Mouse (Mus musculus): ENCODE results near the gene Vps51.

The Vps51 gene

GRCm38 (mm10) chr19:6073889-6074288, 3.1 kb downstream of the Vps51 start:
- DNase-seq: no peak

DNA sequence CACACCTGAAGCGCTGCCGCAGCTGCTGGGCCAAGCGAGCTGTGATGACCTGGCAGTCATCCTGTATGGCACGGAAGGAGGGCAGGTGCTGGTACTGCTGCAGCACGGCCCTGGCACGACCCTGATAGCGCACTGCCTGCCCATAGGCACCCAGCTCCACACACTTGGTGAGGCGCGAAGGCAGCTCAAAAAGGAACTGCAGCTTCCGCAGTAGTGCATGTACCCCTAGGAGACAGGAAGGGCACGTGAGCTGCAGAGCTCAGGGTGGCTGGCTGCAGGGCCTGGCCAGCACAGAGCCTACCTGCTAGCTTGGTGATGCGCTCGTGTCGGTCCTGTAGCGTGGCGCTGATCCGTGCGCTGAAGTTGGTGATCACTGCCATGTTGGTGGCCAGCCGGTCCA, 5.8 kb downstream of the Vps51 start:
- DNase-seq: no peak

DNA sequence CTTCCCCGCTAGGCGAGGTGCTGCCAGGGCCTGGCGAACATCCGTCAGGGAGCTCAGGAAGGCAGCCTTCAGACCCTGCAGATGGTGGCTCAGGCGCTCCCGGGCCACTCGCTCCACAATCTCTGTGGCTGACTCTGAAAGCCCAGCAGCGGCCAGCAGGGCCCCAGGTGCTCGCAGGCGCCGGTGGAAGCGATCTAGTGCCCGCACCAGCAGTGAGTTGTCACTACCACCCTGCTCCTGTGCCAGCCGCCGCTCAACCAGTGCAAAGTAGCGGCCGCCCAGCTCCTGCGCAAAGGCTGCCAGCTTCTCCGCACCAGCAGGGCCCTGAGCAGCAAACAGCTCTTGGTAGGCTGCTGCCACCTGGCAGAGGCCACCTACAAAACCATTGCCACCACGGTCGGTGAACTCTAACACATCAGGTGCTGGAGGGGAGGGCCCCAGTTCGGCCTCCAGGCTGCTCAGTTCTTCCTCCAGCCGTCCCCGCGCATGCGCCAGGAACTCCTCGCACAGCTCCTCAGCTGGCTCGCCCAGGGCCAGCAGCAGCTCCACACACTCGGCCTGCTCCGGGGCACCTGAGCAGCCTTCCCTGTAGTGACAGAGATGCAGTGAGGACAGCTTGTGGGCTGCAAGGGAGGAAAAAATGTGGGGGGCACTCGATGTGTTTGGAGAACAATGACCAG, 6.3 kb downstream of the Vps51 start:
- no peak for DNase-seq

DNA sequence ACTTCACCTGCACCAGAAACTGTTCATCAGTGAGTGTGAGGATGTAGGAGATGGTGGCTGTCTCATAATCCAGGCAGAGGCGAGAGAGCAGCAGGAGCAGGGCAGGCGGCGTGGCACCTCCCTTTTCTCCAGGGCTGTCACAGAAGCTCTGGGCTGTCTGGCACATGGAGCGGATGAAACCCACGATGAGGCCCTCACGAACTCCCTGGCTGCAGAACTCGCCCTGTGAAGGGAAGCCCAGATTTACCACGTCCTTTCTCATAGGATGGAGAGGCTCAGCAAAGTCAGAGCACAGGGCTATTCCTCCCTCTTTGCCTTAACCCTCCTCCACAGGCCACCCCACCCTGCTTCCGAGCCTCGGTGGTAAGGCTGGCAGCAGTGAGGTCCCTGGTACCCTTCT, 7.2 kb downstream of the Vps51 start:
- DNase-seq: no peak

- DNase-seq: no peak
Observed at GRCm38 (mm10) chr19:6068951-6069350, 8.1 kb downstream of the Vps51 start.

- peak; percentile 78 for DNase-seq
Observed at GRCm38 (mm10) chr19:6067724-6068415, 9.2 kb downstream of the Vps51 start, which contains the start of gene Tm7sf2. Gene Tm7sf2, minus strand, starts transcription at chr19:6068373.

DNA sequence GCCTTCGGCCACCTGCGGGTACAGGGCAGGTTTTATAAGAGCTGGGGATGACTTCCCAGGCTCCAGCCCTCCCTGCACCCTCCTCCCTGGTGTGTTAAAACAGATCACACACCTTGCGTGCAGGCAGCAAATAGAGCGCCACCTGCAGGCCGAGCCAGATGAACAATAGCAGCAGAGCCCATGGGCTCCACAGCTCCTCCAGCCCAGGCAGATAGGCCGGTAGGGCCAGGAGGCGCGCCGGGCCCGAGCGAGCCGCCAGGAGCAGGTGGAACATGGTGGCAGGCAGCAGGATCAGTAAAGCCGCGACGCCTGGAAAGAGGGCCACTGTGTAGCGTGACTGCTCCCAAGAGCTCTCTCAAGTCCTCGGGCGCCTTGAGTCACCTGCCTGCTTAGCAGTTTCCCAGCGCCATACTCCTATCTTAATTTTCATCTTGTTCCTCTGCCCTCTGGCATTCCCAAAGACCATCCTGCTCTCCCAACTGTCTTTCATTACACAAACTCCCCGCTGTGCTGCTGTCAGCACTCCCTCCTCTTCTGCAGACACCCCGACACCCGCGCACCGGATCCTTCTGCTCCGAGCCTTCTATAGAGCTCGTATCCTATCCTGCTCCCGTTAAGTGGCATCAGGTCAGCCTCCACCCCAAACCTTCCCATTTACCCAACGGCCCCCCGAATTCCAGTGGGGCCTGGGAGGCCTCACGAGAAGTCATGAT, 9.9 kb downstream of the Vps51 start:
- DNase-seq: peak; percentile 87

DNA sequence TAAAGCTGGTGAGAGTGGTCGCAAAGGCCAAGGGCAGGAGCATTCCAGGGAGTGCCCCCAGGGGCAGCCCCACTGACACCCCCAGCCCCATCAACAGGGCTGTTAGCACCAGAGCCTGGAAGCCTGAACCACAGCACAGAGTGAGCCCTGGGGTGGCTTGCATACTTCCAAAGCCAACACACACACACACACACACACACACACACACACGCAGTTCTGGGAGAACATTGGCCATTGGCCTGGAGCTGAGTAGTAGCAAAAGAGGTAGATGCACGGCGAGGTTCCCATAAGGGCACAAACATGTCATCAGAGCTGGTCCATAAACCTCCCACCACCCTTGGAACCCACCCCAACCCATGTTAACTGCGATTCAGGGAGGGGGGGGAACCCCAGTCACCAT, 10.5 kb downstream of the Vps51 start:
- DNase-seq: no peak

GRCm38 (mm10) chr19:6063081-6063480, 13.9 kb downstream of the Vps51 start:
- no peak for DNase-seq

DNA sequence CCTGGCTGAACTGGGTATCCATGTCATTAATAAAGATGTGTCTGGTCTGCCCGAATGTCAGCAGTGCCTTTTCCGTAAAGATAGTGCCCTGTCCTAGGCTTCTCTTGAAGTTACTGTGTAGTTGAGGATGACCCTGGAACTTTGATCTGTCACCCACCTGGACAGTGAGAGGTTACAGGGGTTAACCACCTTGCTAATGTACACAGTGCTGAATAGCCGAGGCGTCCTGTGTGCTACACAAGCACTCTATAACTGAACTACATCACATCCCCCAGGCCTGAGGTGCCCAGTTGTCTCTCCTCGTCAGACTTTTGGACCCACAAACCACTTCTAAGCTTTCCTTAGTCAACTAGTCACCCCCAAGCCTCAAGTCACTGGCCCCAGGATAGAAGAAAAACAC, 14.6 kb downstream of the Vps51 start:
- no peak for DNase-seq

DNA sequence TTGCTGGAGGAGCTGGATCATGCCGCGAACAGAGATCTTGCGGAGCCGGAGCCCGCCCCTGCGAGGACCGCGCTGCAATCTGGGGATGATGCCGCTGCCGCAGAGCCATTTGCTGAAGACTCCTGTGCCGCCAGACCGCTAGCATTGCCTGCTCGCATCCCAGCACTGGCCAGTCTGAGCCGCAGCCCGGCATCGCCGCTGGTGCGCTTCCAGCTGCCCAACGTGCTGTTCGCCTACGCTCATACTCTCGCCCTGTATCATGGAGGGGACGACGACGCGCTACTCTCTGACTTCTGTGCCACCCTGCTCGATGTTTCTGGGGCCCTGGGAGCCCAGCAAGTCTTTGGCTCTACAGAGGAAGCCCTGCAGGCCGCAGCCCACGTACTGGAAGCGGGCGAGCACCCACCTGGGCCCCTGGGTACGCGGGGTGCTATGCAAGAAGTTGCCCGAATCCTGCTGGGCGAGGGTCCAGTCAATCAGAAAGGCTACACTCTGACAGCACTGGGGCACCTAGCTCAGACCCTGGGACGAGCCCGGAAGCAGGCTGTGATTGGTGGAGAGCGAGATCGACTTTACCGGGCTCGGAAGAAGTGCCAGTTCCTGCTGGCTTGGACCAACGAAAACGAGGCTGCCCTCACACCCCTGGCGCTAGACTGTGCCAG, 15.3 kb downstream of the Vps51 start:
- DNase-seq: no peak

DNA sequence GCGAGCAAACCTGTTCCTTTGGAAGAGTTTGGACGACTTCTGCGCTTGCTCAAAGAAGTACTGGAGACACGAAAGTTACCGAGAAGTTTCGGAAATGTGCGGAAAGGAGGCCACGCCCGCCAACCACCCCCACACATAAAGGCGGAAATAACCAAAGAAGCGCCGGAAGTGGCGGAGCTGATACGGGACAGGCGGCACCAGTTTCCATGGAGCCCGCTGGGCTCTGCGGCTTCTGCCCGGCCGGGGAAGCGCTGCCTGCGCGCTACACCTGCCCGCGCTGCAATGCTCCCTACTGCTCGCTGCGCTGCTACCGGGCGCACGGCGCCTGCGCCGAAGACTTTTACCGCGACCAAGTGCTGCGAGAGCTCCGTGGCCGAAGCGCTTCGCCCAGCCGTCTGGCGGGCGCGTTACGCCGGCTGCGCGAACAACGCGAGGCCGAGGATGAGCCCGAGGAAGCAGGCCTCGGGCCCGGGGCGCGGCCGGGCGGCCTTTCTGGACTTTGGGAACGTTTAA, 16.0 kb downstream of the Vps51 start, which contains the start of gene Znhit2:
Znhit2 (plus strand) TSS at position 172 of the 513 bp plus-strand sequence.
- DNase-seq: peak; percentile 81

GRCm38 (mm10) chr19:6058966-6059365, 18.1 kb downstream of the Vps51 start:
- DNase-seq: no peak

GRCm38 (mm10) chr19:6058513-6058912, 18.5 kb downstream of the Vps51 start:
- no peak for DNase-seq

DNA sequence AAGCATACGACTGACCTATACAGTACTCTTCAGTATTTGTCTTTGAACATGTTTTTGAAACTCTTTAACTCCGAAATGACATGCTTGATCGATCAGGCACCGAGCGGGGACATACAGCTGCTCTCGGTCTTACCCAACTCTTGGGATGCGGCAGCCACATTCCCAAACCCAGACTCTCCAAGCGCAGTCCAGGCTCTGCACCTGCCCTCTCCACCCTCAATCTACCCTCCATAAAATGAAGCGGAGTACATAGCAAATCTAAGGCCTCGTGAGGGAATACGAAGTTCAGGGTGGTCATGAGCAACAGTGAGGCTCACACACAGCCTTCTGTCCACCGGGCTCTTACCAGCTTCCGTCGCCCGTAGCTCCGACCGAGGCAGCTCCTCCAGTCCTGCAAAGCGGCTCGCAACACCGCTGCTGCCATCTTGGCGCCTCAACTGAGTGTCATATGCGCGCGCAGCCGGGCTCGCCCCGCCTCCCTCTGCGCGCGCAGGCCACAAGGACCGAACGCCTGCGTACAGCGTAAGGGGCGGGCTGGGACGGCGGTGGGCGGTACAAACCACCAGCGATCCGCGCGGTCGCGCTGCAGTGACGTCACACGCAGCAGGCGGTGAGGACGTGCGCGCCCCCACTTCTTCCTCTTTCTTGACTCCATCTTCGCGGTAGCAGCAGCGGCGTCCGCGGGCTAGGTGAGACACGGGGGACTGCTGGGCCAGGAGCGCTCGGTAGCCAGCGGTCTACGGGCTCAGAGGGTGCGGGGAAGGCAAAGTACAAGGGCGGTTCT, 19.5 kb downstream of the Vps51 start, which contains the start of the genes Mrpl49 and Fau:
Mrpl49 (minus strand) TSS at position 473 of the 784 bp plus-strand sequence.
Fau (plus strand) TSS at position 532 of the 784 bp plus-strand sequence.
- peak; percentile 99 for DNase-seq

- no peak for DNase-seq
Observed at GRCm38 (mm10) chr19:6056696-6057095, 20.3 kb downstream of the Vps51 start.

- no peak for DNase-seq
Observed at GRCm38 (mm10) chr19:6054296-6054695, 22.7 kb downstream of the Vps51 start.

DNA sequence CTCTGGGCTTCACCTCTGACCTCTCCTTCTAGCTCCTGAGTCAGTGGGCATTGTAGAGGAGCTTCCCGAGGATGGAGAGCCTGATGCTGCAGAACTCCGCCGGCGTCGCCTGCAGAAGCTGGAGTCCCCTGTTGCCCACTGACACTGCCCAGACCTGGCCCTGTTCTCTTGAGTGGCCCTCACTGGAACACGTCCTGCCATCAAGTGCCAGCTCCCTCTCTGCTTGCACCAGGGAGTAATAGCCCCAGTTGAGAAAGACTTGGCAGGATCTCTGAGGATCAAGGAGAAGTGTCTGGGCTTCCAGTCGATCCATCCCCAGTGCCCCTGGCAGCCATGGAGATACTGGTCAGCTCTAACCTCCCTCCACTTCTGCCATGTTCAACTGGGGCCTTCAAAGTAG, 24.5 kb downstream of the Vps51 start:
- no peak for DNase-seq

DNA sequence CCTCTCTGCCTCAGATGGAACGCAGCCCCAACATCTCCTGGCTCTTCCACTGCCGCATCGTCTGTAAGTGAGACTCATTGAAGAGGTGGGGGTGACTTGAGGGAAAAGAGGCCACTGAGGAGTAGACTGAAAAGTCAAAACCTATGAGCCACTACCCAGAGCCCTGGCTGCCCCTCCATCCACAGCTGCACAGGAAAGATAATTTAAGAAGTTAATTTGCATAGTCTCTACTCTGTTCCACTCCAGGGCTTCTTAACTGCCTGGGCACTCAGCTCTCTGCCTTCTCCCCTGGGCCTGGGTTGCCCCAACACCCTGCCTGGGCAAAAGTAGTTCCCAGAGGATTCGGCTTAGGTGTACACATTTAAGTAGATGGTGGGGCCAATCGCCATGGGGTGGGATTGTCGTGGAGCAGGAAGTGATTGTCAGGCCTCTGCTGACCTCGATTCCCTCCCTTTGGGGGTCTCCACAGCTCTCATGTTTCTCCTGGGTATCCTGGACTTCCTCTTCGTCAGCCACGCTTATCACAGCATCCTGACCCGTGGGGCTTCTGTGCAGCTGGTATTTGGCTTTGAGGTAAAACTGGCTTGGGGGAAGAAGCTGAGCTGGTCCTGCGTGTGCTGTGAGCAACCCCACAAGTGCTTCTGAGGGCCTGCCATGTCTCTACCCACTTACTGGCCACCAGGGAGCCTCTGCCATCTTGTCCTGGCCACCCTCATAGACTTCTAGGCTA, 28.2 kb downstream of the Vps51 start:
- DNase-seq: no peak

- peak; percentile 18 for DNase-seq
Observed at GRCm38 (mm10) chr19:6047899-6048166, 29.2 kb downstream of the Vps51 start.

DNA sequence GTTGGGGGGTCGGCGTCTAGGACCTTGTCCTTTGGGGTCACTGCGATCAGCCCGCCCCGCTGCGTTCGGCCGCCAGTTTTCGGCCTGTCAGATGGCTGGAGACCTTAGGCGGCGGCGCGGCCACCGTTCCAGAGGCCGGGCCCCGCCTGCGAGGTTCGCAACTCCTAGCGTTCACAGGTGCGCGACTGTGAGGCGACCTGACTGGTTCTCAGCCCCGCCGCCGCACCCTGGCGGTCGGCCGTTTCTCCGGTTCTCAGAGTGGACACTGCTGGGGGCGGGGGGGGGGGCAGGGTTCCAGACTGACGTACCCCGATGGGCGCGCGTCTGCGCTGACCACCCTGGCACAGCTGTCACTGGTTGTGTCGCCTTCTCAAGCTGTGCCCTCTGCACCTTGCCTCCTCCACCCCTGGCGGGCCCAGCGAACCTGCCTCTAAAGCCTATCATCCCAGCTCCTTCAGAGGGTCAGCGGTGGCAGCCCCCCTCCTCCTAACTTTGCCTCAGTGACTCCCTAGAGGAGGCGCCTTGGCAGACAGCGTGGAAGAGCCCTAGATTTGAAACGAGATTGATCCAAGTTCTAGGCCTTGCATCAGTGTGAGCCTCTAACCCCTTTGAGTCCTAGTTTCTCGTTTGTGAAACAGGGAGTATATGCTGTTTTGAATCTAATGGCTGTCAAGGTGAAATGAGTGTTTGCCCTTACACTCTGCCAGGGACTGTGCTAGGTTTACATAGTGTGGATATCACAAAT, 29.7 kb downstream of the Vps51 start:
- no peak for DNase-seq

Data from cerebellum, adult 11 months (tissue).